Mouse (Mus musculus): ENCODE results near the gene Eif3i.
A peak's percentile ranks its signal among the peaks of the same experiment; 100 is the strongest.

DNA sequence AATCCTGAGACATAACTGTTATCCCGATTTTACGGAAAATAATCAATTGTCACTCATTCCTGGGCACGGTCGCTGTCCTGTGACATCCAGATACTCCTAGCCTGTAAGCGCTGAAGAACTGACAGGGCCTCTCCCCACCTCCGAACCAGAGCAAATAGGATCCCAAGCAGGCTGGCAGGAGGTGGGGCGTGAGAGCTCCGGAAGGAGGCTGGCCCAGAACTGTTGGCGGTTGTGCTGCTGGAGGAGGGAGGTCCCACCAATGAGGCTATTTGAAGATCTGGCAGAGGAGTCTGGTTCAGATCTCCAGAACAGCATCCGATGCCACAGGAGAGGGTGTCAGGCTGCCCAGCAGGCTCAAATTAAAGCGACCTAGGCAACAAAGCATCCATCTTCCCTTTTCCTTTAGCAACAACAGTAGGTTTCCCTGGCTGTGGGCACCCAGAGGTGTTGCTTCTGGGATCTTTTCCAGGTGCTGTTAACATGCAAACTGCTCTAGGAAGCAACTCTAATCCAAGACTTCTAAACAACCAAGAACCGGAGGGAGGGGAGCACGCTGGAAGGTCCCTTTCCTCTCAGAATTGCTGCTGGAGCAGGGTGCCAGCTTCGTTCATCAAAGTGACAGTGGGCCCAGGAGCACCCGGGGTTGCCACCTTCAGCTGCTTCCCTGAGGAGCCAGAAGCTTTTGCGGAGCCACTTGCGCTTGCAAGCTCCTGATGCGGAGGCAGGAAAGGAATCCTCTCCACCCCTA, 24.0 kb upstream of the Eif3i start:
- TF ChIP-seq CTCF (IDR thresholded peaks at IDR 0.05; ENCODE audit: low read depth, low read length) (no peak), POLR2A (IDR thresholded peaks at IDR 0.05; ENCODE audit: borderline replicate concordance, low read depth, low read length) (peak; percentile 75; the same call in 1 of the 2 replicates)
